Mouse (Mus musculus) liver, embryonic 14.5 days (tissue): ENCODE measurements around the gene Ssh3. TPM values are rescaled to one million over a fixed set of nuclear protein-coding genes. Genes with fewer than 3 reads are reported as not detected.
A peak's percentile ranks its signal among the peaks of the same experiment; 100 is the strongest.

Source experiments
- ATAC-seq: fragments of 200-750 bp; cut with Nextera tagmentation; 2 replicates; pipeline ENCODE4 v1.8.0; 2017; ENCODE audit warnings: moderate number of reproducible peaks, mild to moderate bottlenecking, moderate library complexity; ENCODE audit not compliant: insufficient read depth
- DNase-seq, 3 experiments: peaks; one replicate each; pipeline ENCODE4 v3.0.0-alpha.2; 2012 to 2013; ENCODE audit warnings: low read depth in 3 of 3, low spot score in 3 of 3
- H3K27ac ChIP-seq: fragments of 300-500 bp; sonication (generic); 2 replicates; pipeline ENCODE4 v1.5.1; 2014; ENCODE audit warnings: moderate library complexity, mild to moderate bottlenecking, control low read depth, inconsistent platforms
- H3K27me3 ChIP-seq: fragments of 300-500 bp; sonication (generic); 2 replicates; pipeline ENCODE4 v1.6.1; 2014; ENCODE audit warnings: mild to moderate bottlenecking, low read length, moderate library complexity; ENCODE audit not compliant: control insufficient read depth, insufficient read depth
- H3K36me3 ChIP-seq: fragments of 300-500 bp; sonication (generic); replicated peaks from 2 replicates; pipeline ENCODE4 v1.6.1; 2014; ENCODE audit warnings: low read depth; ENCODE audit not compliant: control insufficient read depth, insufficient read depth
- H3K4me1 ChIP-seq, 2 experiments: fragments of 200-500 bp in 1 of 2; fragments of 300-500 bp in 1 of 2; sonication (generic) in 1 of 2; replicated peaks; 2 replicates each; pipeline ENCODE4 v1.6.1; 2012 to 2014; ENCODE audit warnings: antibody characterized with exemption in 1 of 2, inconsistent platforms in 1 of 2, low read length in 1 of 2; ENCODE audit not compliant: control insufficient read depth in 2 of 2, insufficient read depth in 2 of 2
- H3K4me2 ChIP-seq: fragments of 300-500 bp; sonication (generic); 2 replicates; pipeline ENCODE4 v1.6.1; 2014; ENCODE audit warnings: low read depth, mild to moderate bottlenecking, control low read depth, moderate library complexity
- H3K4me3 ChIP-seq, 2 experiments: fragments of 200-500 bp in 1 of 2; fragments of 300-500 bp in 1 of 2; sonication (generic) in 1 of 2; 2 replicates each; pipeline ENCODE4 v1.5.1; 2012 to 2014; ENCODE audit warnings: low read depth in 2 of 2, low read length in 2 of 2, mild to moderate bottlenecking in 2 of 2, control low read depth in 1 of 2, inconsistent platforms in 1 of 2, moderate library complexity in 1 of 2; ENCODE audit not compliant: insufficient read depth in 1 of 2
- H3K9ac ChIP-seq: fragments of 300-500 bp; sonication (generic); replicated peaks from 2 replicates; pipeline ENCODE4 v1.6.1; 2014; ENCODE audit warnings: mild to moderate bottlenecking, control low read depth, moderate library complexity
- H3K9me3 ChIP-seq: fragments of 300-500 bp; sonication (generic); 2 replicates; pipeline ENCODE4 v1.6.1; 2016; ENCODE audit warnings: low read length, mixed read lengths; ENCODE audit not compliant: control insufficient read depth
- CTCF ChIP-seq: IDR thresholded peaks from 2 replicates; pipeline ENCODE4 v1.5.1; 2016; ENCODE audit warnings: antibody characterized with exemption, low read depth, control low read depth
- EP300 ChIP-seq: IDR thresholded peaks from 2 replicates; pipeline ENCODE4 v1.6.1; 2016; ENCODE audit warnings: antibody characterized with exemption, low read depth
- WGBS: fragments of 180-500 bp; shearing (Covaris S2); extraction: QIAGEN DNeasy Blood & Tissue Kit; methylation state at CpG from one replicate; pipeline ENCODE4 v1.1.7; 2014; ENCODE audit not compliant: insufficient replicate concordance; 5-methylcytosine and 5-hydroxymethylcytosine counted together
- polyA plus RNA-seq, 2 experiments: library from polyadenylated mRNA; depleted of rRNA in 1 of 2; stranded (reverse) in 1 of 2; unstranded in 1 of 2; fragments of >200 nt; fragmentation: Nextera tagmentation in 1 of 2; extraction: Ambion mirVana in 1 of 2; gene quantifications; 2 replicates each; pipeline versions ENCODE4 v1.2.1 to v1.2.3; 2012 to 2014

The Ssh3 gene
- polyA plus RNA-seq, 2 experiments, result 1.4 to 2.8 TPM

DNA sequence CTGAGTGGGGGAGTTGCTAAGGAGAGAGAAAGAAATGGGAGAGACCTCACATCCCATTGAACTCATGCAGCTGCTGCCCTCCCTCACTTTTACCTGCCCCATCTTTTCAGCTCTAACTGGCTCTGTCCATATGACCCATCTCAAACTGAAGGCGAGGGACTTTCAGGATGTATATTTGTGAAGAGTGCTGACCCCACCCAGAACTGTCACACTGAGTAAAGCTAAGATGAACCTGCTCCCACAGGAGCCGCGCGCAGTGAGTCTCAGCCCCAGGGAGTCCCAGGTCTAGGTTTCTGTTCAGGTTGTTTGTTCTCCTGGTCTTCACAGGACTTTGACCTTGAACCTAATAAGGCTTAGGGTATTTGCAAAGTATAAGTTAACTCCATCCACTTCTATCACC lies 40.1 kb downstream of the Ssh3 start:
- H3K36me3 ChIP-seq, result no peaks in the 10 kb centered on the region
- H3K4me1 ChIP-seq, result peaks cover 5 to 13% of the 10 kb centered on the region in 2 experiments; a peak in 3 of 4 replicates
- ATAC-seq (no peak), DNase-seq (no peak)
- 72% methylated on average over 4 of the region's 4 CpGs for WGBS
- H3K9me3 ChIP-seq, result no peaks in the 10 kb centered on the region
- no peak overlapping the region for H3K9ac ChIP-seq
- no peak overlapping the region for H3K4me3 ChIP-seq
- no peak overlapping the region for H3K4me2 ChIP-seq
- TF ChIP-seq EP300 (no peak), CTCF (no peak)
- H3K27ac ChIP-seq, result no peak overlapping the region
- peaks cover 2% of the 10 kb centered on the region; the same call in 1 of the 2 replicates for H3K27me3 ChIP-seq

DNA sequence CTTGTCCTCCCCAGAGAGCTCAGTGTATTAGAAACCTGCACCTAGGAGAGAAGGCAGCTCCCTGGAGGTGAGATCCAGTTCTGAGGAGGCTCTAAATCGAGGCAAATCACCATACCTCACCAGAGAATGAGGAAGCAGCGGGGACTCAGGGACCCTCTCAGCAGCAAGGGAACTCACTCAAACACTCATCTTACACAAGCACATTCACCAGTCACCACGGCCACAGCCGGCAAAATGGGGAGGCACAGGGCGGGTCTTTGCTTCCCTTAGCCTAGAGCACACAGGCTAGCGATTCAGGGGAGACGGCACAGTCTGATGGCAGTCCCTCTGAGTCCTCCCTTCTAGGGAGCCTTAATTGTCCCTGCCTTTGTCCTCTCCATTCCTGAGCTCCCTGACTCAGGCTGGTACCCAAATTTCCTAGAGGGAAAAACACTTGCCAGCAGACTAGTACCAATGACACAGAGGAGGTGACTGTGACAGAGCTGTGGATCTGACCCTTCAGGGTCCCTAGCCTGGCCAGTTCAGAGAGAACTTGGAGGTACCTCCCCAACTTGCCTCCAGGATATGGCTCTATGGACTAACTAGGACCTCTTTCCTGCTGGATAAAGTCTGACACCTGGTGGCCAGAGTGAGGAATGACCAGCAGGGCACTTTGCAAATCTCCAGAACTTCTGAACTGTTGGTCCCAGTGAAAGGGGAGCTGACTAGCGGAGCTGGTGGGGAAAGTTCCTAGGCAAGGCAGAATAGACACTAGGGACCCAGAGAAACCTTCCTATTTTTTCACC lies 40.9 kb downstream of the Ssh3 start:
- Histone ChIP-seq H3K27me3 (peaks cover 2% of the 10 kb centered on the region; the same call in 1 of the 2 replicates), H3K4me1 (peaks cover 5 to 14% of the 10 kb centered on the region in 2 experiments; a peak in 3 of 4 replicates), H3K9ac (no peak overlapping the region), H3K4me3 (no peak overlapping the region), H3K9me3 (no peaks in the 10 kb centered on the region), H3K36me3 (no peaks in the 10 kb centered on the region), H3K4me2 (no peak overlapping the region), H3K27ac (no peak overlapping the region)
- WGBS, result 4% methylated on average over 8 of the region's 8 CpGs
- peak; percentile 96 for TF ChIP-seq CTCF
- TF ChIP-seq EP300, result no peak
- ATAC-seq (no peak), DNase-seq (peak; percentile 57 to 74 (median 68))

DNA sequence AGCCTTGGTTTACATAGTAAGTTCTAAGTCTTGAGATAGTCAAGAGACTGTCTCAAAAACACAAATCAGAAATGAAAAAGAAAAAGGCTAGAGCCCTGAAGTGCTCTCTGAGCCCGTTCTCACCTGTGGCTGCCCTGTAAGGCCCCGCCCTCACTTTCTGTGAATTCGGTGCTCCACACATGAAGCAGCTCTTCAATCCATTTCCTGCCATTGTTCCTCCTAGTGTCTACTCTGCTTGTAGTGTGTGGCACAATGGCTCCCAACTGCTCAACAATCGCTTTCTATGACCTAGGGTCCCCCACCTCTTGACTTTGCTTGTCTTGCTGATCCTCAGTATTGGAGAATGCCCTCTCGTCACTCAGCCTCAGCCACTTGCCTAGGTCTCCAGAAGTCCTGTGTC lies 41.5 kb downstream of the Ssh3 start:
- Histone ChIP-seq H3K9me3 (no peaks in the 10 kb centered on the region), H3K4me3 (no peak overlapping the region), H3K36me3 (no peaks in the 10 kb centered on the region), H3K4me2 (no peak overlapping the region), H3K27ac (no peak overlapping the region), H3K27me3 (peaks cover 2% of the 10 kb centered on the region; the same call in 1 of the 2 replicates), H3K4me1 (peaks cover 3 to 10% of the 10 kb centered on the region in 2 experiments; a peak in 3 of 4 replicates), H3K9ac (no peak overlapping the region)
- WGBS, result 35% methylated on average over 5 of the region's 5 CpGs
- ATAC-seq, result no peak
- no peak for TF ChIP-seq CTCF
- TF ChIP-seq EP300, result no peak
- no peak for DNase-seq

DNA sequence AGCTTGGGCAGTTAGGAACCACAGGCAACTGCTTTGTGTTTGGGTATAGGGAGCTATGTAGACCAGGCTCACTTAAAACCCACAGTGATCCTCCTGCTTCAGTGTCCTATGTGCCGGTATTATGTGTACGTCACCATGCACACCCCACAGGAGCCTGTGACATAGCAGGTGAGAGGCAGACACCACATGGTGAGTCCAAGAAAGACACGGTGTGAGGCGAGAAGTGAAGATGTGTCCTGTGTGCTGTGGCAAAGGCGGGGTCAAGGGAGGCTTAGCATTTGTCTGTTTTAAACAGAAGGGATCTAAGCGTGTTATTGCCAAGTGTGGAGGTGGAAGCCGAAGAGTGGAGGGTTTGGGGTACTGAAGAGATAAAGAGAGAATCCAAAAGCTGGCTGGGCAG lies 42.2 kb downstream of the Ssh3 start:
- Histone ChIP-seq H3K4me1 (peaks cover 0 to 7% of the 10 kb centered on the region in 2 experiments; a peak in 2 of 4 replicates), H3K4me2 (no peak overlapping the region), H3K27me3 (peaks cover 2% of the 10 kb centered on the region; the same call in 1 of the 2 replicates), H3K9me3 (no peaks in the 10 kb centered on the region), H3K27ac (no peak overlapping the region), H3K9ac (no peak overlapping the region), H3K36me3 (no peaks in the 10 kb centered on the region), H3K4me3 (no peak overlapping the region)
- 66% methylated on average over 7 of the region's 7 CpGs for WGBS
- no peak for TF ChIP-seq CTCF
- no peak for TF ChIP-seq EP300
- DNase-seq (no peak), ATAC-seq (no peak)

GRCm38 (mm10) chr19:4222165-4222564 lies 46.8 kb downstream of the Ssh3 start:
- Histone ChIP-seq H3K4me1 (peaks cover 0 to 8% of the 10 kb centered on the region in 2 experiments; a peak in 3 of 4 replicates), H3K27me3 (peaks cover 12% of the 10 kb centered on the region), H3K4me2 (no peak overlapping the region), H3K27ac (no peak overlapping the region), H3K4me3 (no peak overlapping the region), H3K9ac (no peak overlapping the region), H3K36me3 (no peaks in the 10 kb centered on the region), H3K9me3 (no peaks in the 10 kb centered on the region)
- ATAC-seq (no peak), DNase-seq (no peak)
- WGBS, result 48% methylated on average over 11 of the region's 11 CpGs
- TF ChIP-seq EP300, result no peak
- TF ChIP-seq CTCF, result no peak
